Mouse (Mus musculus): ENCODE data around the gene Vmn1r93.
"Not testable (repeated sequence)": the region's sequence is repeated elsewhere in the genome, so short reads cannot be mapped to it uniquely, and the experiment has no call there.

Vmn1r93 gene

DNA sequence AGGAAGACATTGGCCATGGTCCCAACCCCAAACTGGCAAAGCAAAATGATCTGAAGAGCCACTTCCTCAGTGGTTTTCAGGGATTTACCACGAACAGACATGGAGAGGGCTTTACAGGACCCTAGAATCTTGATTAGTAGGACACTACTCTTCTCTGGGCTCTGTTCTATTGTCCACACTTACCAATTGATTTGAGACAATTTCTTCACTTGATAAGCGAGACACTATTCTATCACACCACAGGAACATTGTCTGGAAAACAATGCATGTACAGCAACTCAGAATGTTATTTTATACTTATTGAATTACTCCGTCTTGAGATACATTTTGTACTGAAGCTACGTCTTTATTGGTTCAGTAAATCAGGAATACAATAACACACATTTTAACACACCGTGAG lies at the start of gene Vmn1r93:
Gene Vmn1r93, minus strand, starts transcription at position 101 of the 400 bp plus-strand sequence.
- not testable (repeated sequence) for DNase-seq (ENCODE audit: low read depth, low spot score)

- DNase-seq (ENCODE audit: low read depth, low spot score) = not testable (repeated sequence)
Measured at GRCm38 (mm10) chr7:20168277-20168676, 29.4 kb upstream of the Vmn1r93 start, which contains the start of gene Vmn1r94. Vmn1r94 (minus strand) TSS chr7:20168377.

- not testable (repeated sequence) for DNase-seq (ENCODE audit: low read depth, low spot score)
Measured at GRCm38 (mm10) chr7:20122479-20122878, 16.4 kb downstream of the Vmn1r93 start, which contains the start of gene Gm16442. Gm16442 (minus strand) TSS chr7:20122579.

DNA sequence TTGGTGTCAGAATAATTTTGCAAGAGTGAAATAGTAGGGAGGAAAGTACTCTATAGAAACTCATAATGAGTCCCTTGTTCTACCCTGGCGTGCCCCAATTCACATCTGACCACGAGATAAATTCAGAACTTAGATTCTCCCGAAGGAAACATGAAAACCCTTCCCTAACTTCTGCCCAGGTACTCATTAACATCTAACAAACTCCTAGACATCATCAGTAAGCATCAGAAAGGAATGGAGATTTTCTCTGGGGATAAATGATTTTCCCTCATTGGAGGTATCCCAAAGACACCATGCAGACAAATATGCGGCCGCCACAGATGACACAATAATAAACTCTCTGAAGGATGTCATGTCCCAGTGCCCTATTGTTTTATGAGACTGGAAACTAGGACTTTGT lies 39.5 kb downstream of the Vmn1r93 start, which contains the start of gene Vmn1r91:
Gene Vmn1r91, plus strand, starts transcription at position 301 of the 400 bp plus-strand sequence.
- not testable (repeated sequence) for DNase-seq (ENCODE audit: low read depth, low spot score)

Data from brain, embryonic 18.5 days (tissue).